Mouse (Mus musculus): ENCODE data around the gene Prkce.

DNA sequence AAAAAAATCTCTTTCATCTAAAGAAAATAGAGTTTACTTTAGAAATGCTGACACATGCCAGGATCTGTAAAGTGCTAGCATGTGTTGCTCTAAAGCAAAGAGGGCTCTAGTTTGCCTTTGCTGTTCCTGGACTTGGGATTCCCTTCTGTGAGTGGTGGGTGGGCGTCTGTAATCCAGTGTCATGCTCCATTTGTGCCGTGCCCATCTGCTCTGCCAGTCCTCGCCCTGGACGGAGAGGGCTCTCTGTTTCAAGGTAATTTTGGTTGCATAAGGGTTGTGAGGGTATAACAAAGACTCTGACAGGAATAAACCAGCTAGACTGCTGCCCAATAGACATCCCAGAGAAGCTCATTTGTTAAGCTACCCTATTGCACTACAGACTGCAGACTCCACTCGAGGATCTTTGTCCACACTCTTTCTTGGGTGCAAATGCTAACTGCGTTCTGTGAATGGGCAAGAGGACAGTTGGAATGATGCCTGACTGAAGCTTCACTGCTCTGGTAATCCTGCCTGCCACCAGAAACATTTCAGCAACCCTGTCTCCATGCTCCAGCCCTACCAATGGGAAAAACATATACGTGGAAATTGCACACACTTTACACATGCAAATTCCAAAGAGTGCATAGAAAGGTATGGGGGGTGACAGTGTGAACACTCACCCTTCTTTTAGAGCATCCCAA, 188.3 kb downstream of the Prkce start:
- TF ChIP-seq CTCF (IDR thresholded peaks at IDR 0.05; ENCODE audit: low read depth, low read length) (no peak), POLR2AphosphoS5 (IDR thresholded peaks at IDR 0.05; ENCODE audit: insufficient replicate concordance, low read depth, low read length) (no peak), GATA1 (IDR thresholded peaks at IDR 0.05; ENCODE audit: borderline replicate concordance, low read length) (no peak)

All from G1E (cell line).